Mouse (Mus musculus) embryonic fibroblast, embryonic 13.5 days (primary cell): ENCODE results near the gene Bloc1s4.

Experiments used
- CTCF ChIP-seq: IDR thresholded peaks from 2 replicates; pipeline ENCODE4 v1.5.1; 2011; ENCODE audit warnings: mild to moderate bottlenecking, control low read depth, low read length, moderate library complexity, borderline replicate concordance; ENCODE audit not compliant: insufficient read depth
- POLR2A ChIP-seq: IDR thresholded peaks from 2 replicates; pipeline ENCODE4 v1.6.1; 2011; ENCODE audit warnings: low read depth, mild to moderate bottlenecking, control low read depth, low read length, moderate library complexity

DNA sequence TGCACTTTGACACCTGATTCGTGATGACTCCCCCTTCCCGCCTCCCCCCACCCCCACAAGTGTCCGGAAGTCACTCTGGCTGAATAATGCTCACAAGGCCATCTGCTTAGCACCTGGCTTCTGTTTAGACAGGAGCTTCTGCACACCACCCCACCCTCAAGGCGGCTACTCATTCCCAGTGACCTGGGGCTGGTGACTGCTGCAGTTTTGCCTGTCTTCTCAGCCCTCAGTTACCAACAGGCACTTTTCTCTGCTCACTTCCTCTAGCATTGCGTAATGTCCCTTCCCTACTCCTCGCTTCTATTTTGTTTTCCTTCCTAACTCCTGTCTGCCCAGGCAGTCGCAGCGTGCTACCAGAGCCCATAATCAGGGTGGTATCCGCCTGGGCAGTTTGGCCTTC is 43.4 kb upstream of the Bloc1s4 start:
- TF ChIP-seq POLR2A (no peak), CTCF (no peak)
